Mouse (Mus musculus) monocyte, adult 5-6 weeks (primary cell): ENCODE results near the gene Jakmip3. TPM values are rescaled to one million over a fixed set of nuclear protein-coding genes. Genes with fewer than 3 reads are reported as not detected.

Source experiments
- ATAC-seq: fragments of 153-309, 156-312 bp; replicated peaks from 2 replicates; pipeline ENCODE4 v1.8.0; 2017; ENCODE audit warnings: mild to moderate bottlenecking; ENCODE audit not compliant: low TSS enrichment, insufficient number of reproducible peaks, severe bottlenecking, poor library complexity, low FRiP score
- total RNA-seq: library from RNA; stranded (forward); fragments of 200-1000, 200-491, 200-594 nt; gene quantifications from 3 replicates; pipeline ENCODE4 v1.2.3, GENCODE M21; 2017

The Jakmip3 gene
- total RNA-seq, 1 experiment from 2014 or later = not detected

GRCm38 (mm10) chr7:139126549-139126948, 186.0 kb downstream of the Jakmip3 start:
- ATAC-seq = no peak

- ATAC-seq = no peak
Measured at GRCm38 (mm10) chr7:139128994-139129393, 188.5 kb downstream of the Jakmip3 start.

- no peak for ATAC-seq
Measured at GRCm38 (mm10) chr7:139130361-139130760, 189.8 kb downstream of the Jakmip3 start.

- peak; percentile 53; the same call in 1 of the 2 replicates for ATAC-seq
Measured at GRCm38 (mm10) chr7:139131538-139131937, 191.0 kb downstream of the Jakmip3 start.

- ATAC-seq = no peak
Measured at GRCm38 (mm10) chr7:139133446-139133845, 192.9 kb downstream of the Jakmip3 start.

Other genes starting within 250 kb of the Jakmip3 start
- gene Ppp2r2d, start 94.7 kb upstream of the Jakmip3 start, total RNA-seq = 39.1 to 56.7 TPM (median 53.9 TPM) in 3 replicates
- gene Mapk1ip1, start 94.5 kb upstream of the Jakmip3 start, total RNA-seq = 6.5 to 17.5 TPM (median 11.3 TPM) in 3 replicates
- gene Bnip3, start 31.2 kb upstream of the Jakmip3 start, total RNA-seq = 8.5 to 11.0 TPM (median 10.1 TPM) in 3 replicates
- 0.32 TPM in 1 of 3 replicates, not detected in the others for gene Dpysl4, start 145.3 kb downstream of the Jakmip3 start, total RNA-seq